Mouse (Mus musculus) kidney, postnatal 0 days (tissue): ENCODE results near the gene Kif24. TPM values are rescaled to one million over a fixed set of nuclear protein-coding genes. Genes with fewer than 3 reads are reported as not detected.

Experiments
- ATAC-seq: fragments of 200-750 bp; cut with Nextera tagmentation; replicated peaks from 2 replicates; pipeline ENCODE4 v1.8.0; 2017; ENCODE audit warnings: low read depth, moderate number of reproducible peaks, moderate TSS enrichment, moderate library complexity; ENCODE audit not compliant: low FRiP score
- DNase-seq: peaks from one replicate; pipeline ENCODE4 v3.0.0-alpha.2; 2016; ENCODE audit warnings: low spot score
- H3K27ac ChIP-seq: fragments of 300-500 bp; sonication (generic); 2 replicates; pipeline ENCODE4 v1.5.1; 2014; ENCODE audit warnings: mild to moderate bottlenecking
- H3K27me3 ChIP-seq: fragments of 300-500 bp; sonication (generic); 2 replicates; pipeline ENCODE4 v1.6.1; 2014; ENCODE audit warnings: low read length, mixed read lengths; ENCODE audit not compliant: insufficient read depth
- H3K36me3 ChIP-seq: fragments of 300-500 bp; sonication (generic); 2 replicates; pipeline ENCODE4 v1.6.1; 2014; ENCODE audit warnings: low read length, mixed read lengths; ENCODE audit not compliant: insufficient read depth
- H3K4me1 ChIP-seq: fragments of 300-500 bp; sonication (generic); replicated peaks from 2 replicates; pipeline ENCODE4 v1.6.1; 2014; ENCODE audit warnings: antibody characterized with exemption, low read length, mixed read lengths; ENCODE audit not compliant: insufficient read depth
- H3K4me2 ChIP-seq: fragments of 300-500 bp; sonication (generic); 2 replicates; pipeline ENCODE4 v1.6.1; 2014; ENCODE audit warnings: mild to moderate bottlenecking, low read length, moderate library complexity, mixed read lengths
- H3K4me3 ChIP-seq: fragments of 300-500 bp; sonication (generic); replicated peaks from 2 replicates; pipeline ENCODE4 v1.5.1; 2014; ENCODE audit warnings: low read depth, low read length
- H3K9ac ChIP-seq: fragments of 300-500 bp; sonication (generic); 2 replicates; pipeline ENCODE4 v1.6.1; 2014; ENCODE audit warnings: low read depth, low read length
- H3K9me3 ChIP-seq: fragments of 300-500 bp; sonication (generic); replicated peaks from 2 replicates; pipeline ENCODE4 v1.6.1; 2016; ENCODE audit warnings: low read length, inconsistent platforms, mixed read lengths
- CTCF ChIP-seq: IDR thresholded peaks from 2 replicates; pipeline ENCODE4 v1.5.1; 2016; ENCODE audit warnings: antibody characterized with exemption, low read depth, mild to moderate bottlenecking, moderate library complexity
- WGBS: fragments of 180-500 bp; shearing (Covaris S2); extraction: QIAGEN DNeasy Blood & Tissue Kit; methylation state at CpG from one replicate; pipeline ENCODE4 v1.1.7; 2014; 5-methylcytosine and 5-hydroxymethylcytosine counted together
- polyA plus RNA-seq: library from polyadenylated mRNA; unstranded; fragments of >200 nt; fragmentation: Nextera tagmentation; extraction: Ambion mirVana; gene quantifications from 2 replicates; pipeline ENCODE4 v1.2.1, GENCODE M21; 2015

Gene Kif24
- polyA plus RNA-seq, 1 experiment from 2014 or later: 2.0 TPM

- DNase-seq (peak; percentile 56), ATAC-seq (no peak)
- peak; percentile 75 for TF ChIP-seq CTCF
- peak overlapping the region; percentile 40; the same call in 1 of the 2 replicates for H3K9ac ChIP-seq
- WGBS: 11% methylated on average over 13 of the region's 13 CpGs
- peak overlapping the region; percentile 50; the same call in 1 of the 2 replicates for H3K4me3 ChIP-seq
- no peaks in the 10 kb centered on the region for H3K36me3 ChIP-seq
- no peaks in the 10 kb centered on the region for H3K9me3 ChIP-seq
- H3K4me1 ChIP-seq: peaks cover 9% of the 10 kb centered on the region; the same call in 1 of the 2 replicates
- H3K27ac ChIP-seq: no peak overlapping the region
- no peaks in the 10 kb centered on the region; the same call in 1 of the 2 replicates for H3K27me3 ChIP-seq
- H3K4me2 ChIP-seq: peak overlapping the region; percentile 92
These were observed 41.5 kb upstream of the Kif24 start for GRCm38 (mm10) chr4:41506156-41506555.

GRCm38 (mm10) chr4:41505131-41505551, 40.5 kb upstream of the Kif24 start:
- H3K9me3 ChIP-seq: no peaks in the 10 kb centered on the region
- H3K9ac ChIP-seq: no peak overlapping the region
- no peak overlapping the region for H3K27ac ChIP-seq
- DNase-seq (no peak), ATAC-seq (no peak)
- peaks cover 9% of the 10 kb centered on the region; the same call in 1 of the 2 replicates for H3K4me1 ChIP-seq
- H3K4me3 ChIP-seq: no peak overlapping the region
- TF ChIP-seq CTCF: peak; percentile 54
- 52% methylated on average over 11 of the region's 11 CpGs for WGBS
- 0 out of 2 replicates have a peak, but pooled peaks cover 5% of the 10 kb centered on the region for H3K27me3 ChIP-seq
- H3K4me2 ChIP-seq: no peak overlapping the region
- H3K36me3 ChIP-seq: no peaks in the 10 kb centered on the region

GRCm38 (mm10) chr4:41504325-41504724, 39.6 kb upstream of the Kif24 start:
- 76% methylated on average over 5 of the region's 5 CpGs for WGBS
- no peak for ATAC-seq
- Histone ChIP-seq H3K4me2 (no peak overlapping the region), H3K36me3 (no peaks in the 10 kb centered on the region), H3K4me3 (no peak overlapping the region), H3K27me3 (peaks cover 11% of the 10 kb centered on the region; the same call in 1 of the 2 replicates), H3K9me3 (no peaks in the 10 kb centered on the region), H3K27ac (no peak overlapping the region), H3K4me1 (peaks cover 9% of the 10 kb centered on the region; the same call in 1 of the 2 replicates), H3K9ac (no peak overlapping the region)
- no peak for DNase-seq
- peak; percentile 29; the same call in 1 of the 2 replicates for TF ChIP-seq CTCF

- WGBS: under 1% methylated on average over 17 of the region's 18 CpGs
- Histone ChIP-seq H3K4me1 (peaks cover 19% of the 10 kb centered on the region), H3K4me3 (peak within 1 kb of the TSS; percentile 33), H3K36me3 (no peaks in the 10 kb centered on the region), H3K27ac (no peak within 1 kb of the TSS), H3K9ac (peak within 1 kb of the TSS; percentile 46; the same call in 1 of the 2 replicates), H3K9me3 (no peaks in the 10 kb centered on the region), H3K4me2 (peak within 1 kb of the TSS; percentile 61), H3K27me3 (peaks cover 17% of the 10 kb centered on the region)
- ATAC-seq (peak; percentile 94), DNase-seq (peak; percentile 99)
- TF ChIP-seq CTCF: peak; percentile 27; the same call in 1 of the 2 replicates
These were observed 38.3 kb upstream of the Kif24 start, which contains the start of gene AI464131 for GRCm38 (mm10) chr4:41502986-41503412. AI464131 (minus strand) TSS chr4:41503076.

GRCm38 (mm10) chr4:41502171-41502940, 37.7 kb upstream of the Kif24 start:
- Histone ChIP-seq H3K9ac (peak overlapping the region; percentile 46; the same call in 1 of the 2 replicates), H3K36me3 (no peaks in the 10 kb centered on the region), H3K4me2 (peak overlapping the region; percentile 61), H3K27me3 (peaks cover 23% of the 10 kb centered on the region), H3K27ac (no peak overlapping the region), H3K9me3 (no peaks in the 10 kb centered on the region), H3K4me1 (peaks cover 22% of the 10 kb centered on the region), H3K4me3 (peak overlapping the region; percentile 33)
- no peak for TF ChIP-seq CTCF
- 8% methylated on average over 20 of the region's 20 CpGs for WGBS
- DNase-seq: peak; percentile 80
- peak; percentile 44 for ATAC-seq

- no peak overlapping the region for H3K4me2 ChIP-seq
- TF ChIP-seq CTCF: no peak
- no peak overlapping the region for H3K4me3 ChIP-seq
- peaks cover 16% of the 10 kb centered on the region for H3K4me1 ChIP-seq
- no peaks in the 10 kb centered on the region for H3K9me3 ChIP-seq
- no peaks in the 10 kb centered on the region for H3K36me3 ChIP-seq
- 65% methylated on average over 4 of the region's 4 CpGs for WGBS
- ATAC-seq: no peak
- no peak overlapping the region for H3K27ac ChIP-seq
- peaks cover 30% of the 10 kb centered on the region for H3K27me3 ChIP-seq
- H3K9ac ChIP-seq: no peak overlapping the region
- no peak for DNase-seq
These were observed 36.1 kb upstream of the Kif24 start for GRCm38 (mm10) chr4:41500787-41501186.
